Mouse (Mus musculus) B cell, adult 62 days (primary cell): ENCODE results near the gene 4930516K23Rik. TPM values are rescaled to one million over a fixed set of nuclear protein-coding genes. Genes with fewer than 3 reads are reported as not detected.

Experiments used
- total RNA-seq: library from RNA; stranded (reverse); gene quantifications from 4 replicates; pipeline ENCODE4 v1.2.4, GENCODE M21; 2023

Gene 4930516K23Rik
- not detected in 4 replicates for total RNA-seq

GRCm38 (mm10) chr7:104061345-104061744 lies at the start of gene 4930516K23Rik:
4930516K23Rik (minus strand) TSS chr7:104061445.

GRCm38 (mm10) chr7:104104757-104104972 lies 43.4 kb upstream of the 4930516K23Rik start, which contains the start of gene Olfr646:
Olfr646 (plus strand) TSS chr7:104104873.

GRCm38 (mm10) chr7:104085365-104085764 lies 24.1 kb upstream of the 4930516K23Rik start, which contains the start of gene Olfr645:
Olfr645 (minus strand) TSS chr7:104085465.

GRCm38 (mm10) chr7:104071769-104072168 lies 10.5 kb upstream of the 4930516K23Rik start, which contains the start of gene Olfr644:
Olfr644 (minus strand) TSS chr7:104071869.

GRCm38 (mm10) chr7:104052566-104052965 lies 8.7 kb downstream of the 4930516K23Rik start, which contains the start of gene Olfr642:
Olfr642 (minus strand) TSS chr7:104052666.

GRCm38 (mm10) chr7:104035145-104035544 lies 26.1 kb downstream of the 4930516K23Rik start, which contains the start of gene Olfr641:
Olfr641 (plus strand) TSS chr7:104035445.

GRCm38 (mm10) chr7:104025473-104025872 lies 35.8 kb downstream of the 4930516K23Rik start, which contains the start of gene Olfr640:
Olfr640 (minus strand) TSS chr7:104025573.

GRCm38 (mm10) chr7:104017203-104017602 lies 44.0 kb downstream of the 4930516K23Rik start, which contains the start of gene Olfr639:
Olfr639 (minus strand) TSS chr7:104017303.

Other genes with a start within 250 kb of the 4930516K23Rik start
- 4.4 to 21.0 TPM (median 14.7 TPM) in 4 replicates for gene Hbb-bt, start 247.4 kb downstream of the 4930516K23Rik start, total RNA-seq
- gene Hbb-bs, start 233.3 kb downstream of the 4930516K23Rik start, total RNA-seq: 43.8 to 120 TPM (median 71.7 TPM) in 4 replicates
- not detected in 4 replicates for gene Hbb-bh2, start 220.9 kb downstream of the 4930516K23Rik start, total RNA-seq
- not detected in 4 replicates for gene Hbb-bh1, start 218.3 kb downstream of the 4930516K23Rik start, total RNA-seq
- not detected in 4 replicates for gene Hbb-y, start 208.2 kb downstream of the 4930516K23Rik start, total RNA-seq
- gene Olfr66, start 175.2 kb downstream of the 4930516K23Rik start, total RNA-seq: not detected in 4 replicates
- not detected in 4 replicates for gene Olfr64, start 167.0 kb downstream of the 4930516K23Rik start, total RNA-seq
- not detected in 4 replicates for gene Olfr65, start 158.0 kb downstream of the 4930516K23Rik start, total RNA-seq
- gene Olfr631, start 132.6 kb downstream of the 4930516K23Rik start, total RNA-seq: not detected in 4 replicates
- not detected in 4 replicates for gene Olfr632, start 127.1 kb downstream of the 4930516K23Rik start, total RNA-seq
- not detected in 4 replicates for gene Olfr633, start 117.0 kb downstream of the 4930516K23Rik start, total RNA-seq
- not detected in 4 replicates for gene Olfr635, start 90.3 kb downstream of the 4930516K23Rik start, total RNA-seq
- gene Olfr638, start 62.7 kb downstream of the 4930516K23Rik start, total RNA-seq: not detected in 4 replicates
- 0.28 TPM in 1 of 4 replicates, not detected in the others for gene Olfr639, start 44.1 kb downstream of the 4930516K23Rik start, total RNA-seq
- not detected in 4 replicates for gene Olfr640, start 35.9 kb downstream of the 4930516K23Rik start, total RNA-seq
- gene Olfr641, start 26.0 kb downstream of the 4930516K23Rik start, total RNA-seq: not detected in 4 replicates
- not detected in 4 replicates for gene Olfr642, start 8.8 kb downstream of the 4930516K23Rik start, total RNA-seq
- gene Olfr644, start 10.4 kb upstream of the 4930516K23Rik start, total RNA-seq: not detected in 4 replicates
- not detected in 4 replicates for gene Olfr645, start 24.0 kb upstream of the 4930516K23Rik start, total RNA-seq
- 0.30 to 0.49 TPM (median 0.42 TPM) in 4 replicates for gene Olfr646, start 43.4 kb upstream of the 4930516K23Rik start, total RNA-seq
- not detected in 4 replicates for gene Ubqln5, start 68.4 kb upstream of the 4930516K23Rik start, total RNA-seq
- gene Olfr643, start 76.0 kb upstream of the 4930516K23Rik start, total RNA-seq: not detected in 4 replicates
- not detected in 4 replicates for gene Ubqln3, start 81.8 kb upstream of the 4930516K23Rik start, total RNA-seq
- not detected in 4 replicates for gene Ubqlnl, start 89.1 kb upstream of the 4930516K23Rik start, total RNA-seq
- not detected in 4 replicates for gene Olfm5, start 103.4 kb upstream of the 4930516K23Rik start, total RNA-seq
- not detected in 4 replicates for gene Olfr648, start 121.9 kb upstream of the 4930516K23Rik start, total RNA-seq
- not detected in 4 replicates for gene Olfr649, start 134.5 kb upstream of the 4930516K23Rik start, total RNA-seq
- 0.45 to 0.60 TPM (median 0.47 TPM) in 4 replicates for gene Trim6, start 157.3 kb upstream of the 4930516K23Rik start, total RNA-seq
- 53.5 to 60.3 TPM (median 54.2 TPM) in 4 replicates for gene Trim34a, start 183.0 kb upstream of the 4930516K23Rik start, total RNA-seq
- gene Trim5, start 226.6 kb upstream of the 4930516K23Rik start, total RNA-seq: 23.2 to 27.2 TPM (median 25.2 TPM) in 4 replicates